Mouse (Mus musculus) kidney, embryonic 14.5 days (tissue): Measurements from ENCODE around the gene Myocos. TPM values are rescaled to one million over a fixed set of nuclear protein-coding genes. Genes with fewer than 3 reads are reported as not detected.

ENCODE experiments used
- ATAC-seq: fragments of 200-750 bp; cut with Nextera tagmentation; 2 replicates; pipeline ENCODE4 v1.8.0; 2017; ENCODE audit warnings: moderate number of reproducible peaks, mild to moderate bottlenecking, moderate TSS enrichment, moderate library complexity; ENCODE audit not compliant: low FRiP score, low TSS enrichment
- H3K27ac ChIP-seq: fragments of 300-500 bp; sonication (generic); 2 replicates; pipeline ENCODE4 v1.5.1; 2014; ENCODE audit warnings: low read depth, mild to moderate bottlenecking, low read length, moderate library complexity, mixed read lengths
- H3K27me3 ChIP-seq: fragments of 300-500 bp; sonication (generic); 2 replicates; pipeline ENCODE4 v1.6.1; 2014; ENCODE audit warnings: mild to moderate bottlenecking, low read length; ENCODE audit not compliant: control insufficient read depth, insufficient read depth
- H3K36me3 ChIP-seq: fragments of 300-500 bp; sonication (generic); 2 replicates; pipeline ENCODE4 v1.6.1; 2014; ENCODE audit warnings: low read length, mixed read lengths; ENCODE audit not compliant: control insufficient read depth, insufficient read depth
- H3K4me1 ChIP-seq: fragments of 300-500 bp; sonication (generic); 2 replicates; pipeline ENCODE4 v1.6.1; 2014; ENCODE audit warnings: low read length, mixed read lengths; ENCODE audit not compliant: control insufficient read depth, insufficient read depth
- H3K4me2 ChIP-seq: fragments of 300-500 bp; sonication (generic); replicated peaks from 2 replicates; pipeline ENCODE4 v1.6.1; 2014; ENCODE audit warnings: low read depth, mild to moderate bottlenecking, low read length
- H3K4me3 ChIP-seq: fragments of 300-500 bp; sonication (generic); 2 replicates; pipeline ENCODE4 v1.5.1; 2014; ENCODE audit warnings: mild to moderate bottlenecking, low read length
- H3K9ac ChIP-seq: fragments of 300-500 bp; sonication (generic); 2 replicates; pipeline ENCODE4 v1.6.1; 2014; ENCODE audit warnings: low read depth, mild to moderate bottlenecking, low read length, moderate library complexity
- H3K9me3 ChIP-seq: fragments of 300-500 bp; sonication (generic); 2 replicates; pipeline ENCODE4 v1.6.1; 2016; ENCODE audit warnings: low read length; ENCODE audit not compliant: control insufficient read depth
- WGBS: fragments of 180-500 bp; shearing (Covaris S2); extraction: QIAGEN DNeasy Blood & Tissue Kit; methylation state at CpG from one replicate; pipeline ENCODE4 v1.1.7; 2014; 5-methylcytosine and 5-hydroxymethylcytosine counted together
- microRNA-seq: library from miRNA; unstranded; fragments of <30 nt; microRNA quantifications from one replicate; pipeline ENCODE4, GENCODE M21; 2016
- polyA plus RNA-seq: library from polyadenylated mRNA; unstranded; fragments of >200 nt; fragmentation: Nextera tagmentation; extraction: Ambion mirVana; gene quantifications from 2 replicates; pipeline ENCODE4 v1.2.1, GENCODE M21; 2014

The Myocos gene
- polyA plus RNA-seq, 1 experiment from 2014 or later = not detected

- WGBS = 95% methylated on average over 5 of the region's 5 CpGs
- H3K4me3 ChIP-seq = no peak overlapping the region
- ATAC-seq = no peak
- no peak overlapping the region for H3K4me2 ChIP-seq
- no peak overlapping the region for H3K9ac ChIP-seq
- H3K27ac ChIP-seq = no peak overlapping the region
- peaks cover 15% of the 10 kb centered on the region; the same call in 1 of the 2 replicates for H3K36me3 ChIP-seq
- H3K27me3 ChIP-seq = no peaks in the 10 kb centered on the region
- H3K9me3 ChIP-seq = no peaks in the 10 kb centered on the region
- no peaks in the 10 kb centered on the region for H3K4me1 ChIP-seq
These were observed 58.4 kb downstream of the Myocos start for GRCm38 (mm10) chr1:162599617-162600016.

- H3K4me2 ChIP-seq = no peak overlapping the region
- no peak overlapping the region for H3K27ac ChIP-seq
- H3K27me3 ChIP-seq = no peaks in the 10 kb centered on the region
- no peak for ATAC-seq
- peaks cover 15% of the 10 kb centered on the region; the same call in 1 of the 2 replicates for H3K36me3 ChIP-seq
- 87% methylated on average over 3 of the region's 3 CpGs for WGBS
- no peaks in the 10 kb centered on the region for H3K4me1 ChIP-seq
- no peaks in the 10 kb centered on the region for H3K9me3 ChIP-seq
- H3K9ac ChIP-seq = no peak overlapping the region
- H3K4me3 ChIP-seq = no peak overlapping the region
These were observed 60.5 kb downstream of the Myocos start for GRCm38 (mm10) chr1:162597379-162598102.

Small RNAs within 50 kb of the gene (microRNA-seq; reads per million reads assigned to microRNA genes)
- gene Gm27616 = not detected

Other genes with a start within 250 kb of the Myocos start
- 5.1 and 6.5 TPM in 2 replicates for gene Dnm3, start 180.2 kb downstream of the Myocos start, polyA plus RNA-seq
- 9.8 and 19.3 TPM in 2 replicates for gene Mettl13, start 109.7 kb downstream of the Myocos start, polyA plus RNA-seq
- gene Vamp4, start 87.7 kb downstream of the Myocos start, polyA plus RNA-seq = 53.6 and 55.5 TPM in 2 replicates
- gene Myoc, start 19.1 kb downstream of the Myocos start, polyA plus RNA-seq = not detected in 2 replicates
- 175 and 204 TPM in 2 replicates for gene Prrc2c, start 82.3 kb upstream of the Myocos start, polyA plus RNA-seq
- gene Fmo4, start 155.8 kb upstream of the Myocos start, polyA plus RNA-seq = 0.17 and 0.60 TPM in 2 replicates
- 8.9 and 17.2 TPM in 2 replicates for gene Fmo1, start 208.4 kb upstream of the Myocos start, polyA plus RNA-seq
- 0.99 and 1.2 TPM in 2 replicates for gene Fmo2, start 240.5 kb upstream of the Myocos start, polyA plus RNA-seq